Mouse (Mus musculus) erythroid progenitor cell, adult 5-6 weeks (primary cell): ENCODE results near the gene Ppil6. TPM values are rescaled to one million over a fixed set of nuclear protein-coding genes. Genes with fewer than 3 reads are reported as not detected.

Source experiments
- ATAC-seq: replicated peaks from 2 replicates; pipeline ENCODE4 v1.8.0; 2016; ENCODE audit warnings: moderate number of reproducible peaks, mild to moderate bottlenecking, moderate TSS enrichment, inconsistent platforms; ENCODE audit not compliant: poor library complexity, low FRiP score, severe bottlenecking
- total RNA-seq, 2 experiments: library from RNA; stranded (forward) in 1 of 2; stranded (reverse) in 1 of 2; fragments of 150-400 nt in 1 of 2; fragments of 186-747, 209-891 nt in 1 of 2; gene quantifications; 2 replicates each; pipeline versions ENCODE4 v1.2.3 to v1.2.4; 2015 to 2017; ENCODE audit warnings: low replicate concordance in 2 of 2

The Ppil6 gene
- total RNA-seq, 2 experiments from 2014 or later, result not detected

DNA sequence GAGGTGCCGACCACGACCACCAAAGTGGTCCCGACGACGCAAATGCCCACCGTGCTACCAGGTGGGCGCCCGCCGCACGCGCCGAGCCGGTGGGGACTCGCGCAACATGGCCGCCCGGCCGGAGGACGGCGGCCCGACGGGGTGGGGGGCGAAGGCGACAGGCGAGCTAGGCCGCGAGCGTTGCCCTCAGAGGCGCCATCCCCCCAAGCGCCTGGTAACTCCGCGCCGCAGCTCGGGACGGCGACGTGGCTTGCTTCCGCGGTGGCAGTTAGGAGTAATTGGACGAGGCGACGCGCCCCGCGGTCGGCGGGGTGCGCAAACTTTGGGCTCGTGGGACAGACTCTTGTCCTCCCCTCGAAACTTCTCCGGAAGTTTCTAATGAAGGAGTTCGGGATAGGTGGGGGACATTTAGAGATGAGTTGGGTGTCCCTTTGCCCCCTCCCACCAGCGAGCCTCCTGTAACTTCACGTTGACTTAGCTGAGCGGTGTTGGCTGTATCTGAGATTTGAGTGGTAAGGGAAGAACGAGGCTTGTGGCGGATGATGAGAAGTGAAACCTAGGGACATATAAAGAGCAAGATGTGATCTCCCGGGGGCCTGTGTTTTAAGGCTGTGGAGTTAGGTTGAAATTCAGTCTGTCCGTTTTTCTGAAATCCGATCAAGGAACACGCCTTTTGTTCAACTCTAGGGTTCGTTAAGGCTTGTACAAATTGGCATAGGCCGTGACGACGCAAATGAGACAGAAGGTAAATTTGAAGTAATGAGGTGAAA, 29.6 kb downstream of the Ppil6 start:
- peak; percentile 37; the same call in 1 of the 2 replicates for ATAC-seq

DNA sequence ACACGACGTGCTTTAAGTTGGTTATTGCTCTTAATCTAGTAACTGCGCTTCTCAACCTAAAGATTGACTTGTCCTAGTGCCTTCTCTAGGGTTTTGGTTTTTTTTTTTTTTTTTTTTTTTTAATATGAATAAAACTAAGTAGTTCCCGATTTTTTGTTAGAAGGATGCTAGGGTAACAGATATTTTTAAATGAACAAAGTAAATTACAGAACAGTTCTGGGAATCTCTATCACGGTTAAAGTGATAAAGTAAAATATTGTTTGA, 30.1 kb downstream of the Ppil6 start:
- no peak for ATAC-seq

DNA sequence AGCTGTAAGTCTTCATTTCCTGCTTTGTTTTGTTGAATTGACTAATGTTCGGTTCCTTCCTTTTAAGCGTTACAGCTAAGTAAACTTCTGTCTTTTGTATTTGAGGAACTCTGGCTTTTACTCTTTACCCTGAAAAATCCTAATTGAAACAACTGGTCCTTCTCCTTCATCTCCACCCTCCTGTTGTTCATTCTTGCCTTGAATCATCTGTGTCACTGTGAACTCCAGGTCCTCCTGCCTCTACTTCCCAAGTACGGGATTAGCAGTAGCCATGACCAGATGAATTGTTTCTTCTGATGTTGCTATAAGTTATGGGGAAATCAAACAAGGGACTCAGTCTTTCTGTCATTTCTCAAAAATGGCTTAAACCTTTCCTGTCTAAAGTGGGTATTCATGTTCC, 33.1 kb downstream of the Ppil6 start:
- ATAC-seq, result no peak

DNA sequence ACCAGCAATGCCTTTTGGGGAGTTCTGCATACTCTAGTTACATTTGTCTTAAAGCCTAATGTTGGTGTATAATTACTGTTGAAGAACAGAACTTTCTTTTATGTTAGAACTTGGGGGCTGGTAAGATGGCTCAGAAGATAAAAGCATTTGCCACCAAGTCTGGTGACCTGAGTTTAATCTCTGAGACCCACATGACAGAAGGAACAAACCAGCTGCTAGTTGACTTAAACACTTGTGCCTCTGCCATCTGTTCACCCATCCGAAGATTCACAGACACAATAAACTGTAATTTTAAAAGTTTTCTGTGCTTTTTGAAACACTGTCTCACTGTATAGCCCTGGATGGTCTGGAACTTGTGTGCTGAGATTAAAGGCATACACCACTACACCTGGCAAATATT, 35.5 kb downstream of the Ppil6 start:
- ATAC-seq, result no peak

DNA sequence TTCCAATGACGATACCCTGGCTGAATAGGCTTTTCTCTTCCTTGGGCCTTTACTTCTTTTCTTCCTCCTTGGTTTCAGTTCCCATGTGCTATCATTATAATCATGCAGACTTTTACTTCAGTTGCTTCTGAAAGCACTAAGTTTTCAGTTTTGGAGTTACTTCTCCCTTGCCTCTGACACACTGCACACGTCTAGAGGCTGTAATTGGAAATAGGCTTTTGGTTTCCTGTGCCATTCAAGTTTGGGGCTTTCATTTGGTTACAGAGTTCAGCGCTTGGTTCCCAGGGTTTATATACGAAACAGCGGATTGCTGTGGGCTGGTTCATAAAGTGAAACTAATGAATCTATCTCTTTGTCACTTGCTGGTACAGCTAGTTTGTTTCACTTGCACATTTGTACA, 39.7 kb downstream of the Ppil6 start:
- ATAC-seq, result no peak

DNA sequence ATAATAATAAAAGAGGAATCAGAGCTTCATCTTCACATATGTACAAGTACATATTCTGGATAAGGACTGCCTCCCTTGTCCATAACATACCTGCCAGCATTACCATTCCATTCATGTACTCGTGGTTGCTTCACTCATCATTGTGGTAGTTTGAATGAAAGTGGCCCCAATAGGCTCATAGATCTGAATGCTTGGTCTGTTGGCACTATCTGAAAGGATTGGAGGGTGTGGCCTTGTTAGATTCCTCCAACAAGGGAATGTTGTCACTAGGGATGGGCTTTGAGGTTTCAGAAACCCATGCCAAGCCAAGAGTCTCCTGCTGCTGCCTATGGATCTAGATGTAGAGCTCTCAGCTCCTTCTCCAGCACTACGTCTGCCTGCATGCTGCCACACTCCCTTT, 45.8 kb downstream of the Ppil6 start:
- ATAC-seq, result no peak

DNA sequence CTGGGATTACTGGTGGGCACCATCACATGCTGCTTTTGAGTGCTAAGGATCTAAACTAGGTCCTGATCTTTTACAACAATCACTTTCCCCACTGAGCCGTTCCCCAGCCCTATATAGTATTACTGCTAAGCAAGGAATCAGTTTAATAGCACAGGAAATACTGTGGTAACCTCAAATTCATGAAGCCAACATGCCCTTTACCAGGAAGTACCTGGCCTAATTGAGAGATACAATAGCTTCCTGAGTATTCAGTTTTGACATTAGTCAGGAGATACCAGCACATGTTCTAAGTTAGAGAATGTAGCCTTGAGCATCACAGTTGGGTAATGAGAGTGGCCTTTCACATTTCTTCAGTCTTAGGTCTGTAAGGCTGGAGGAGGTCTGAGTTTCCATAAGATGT, 46.5 kb downstream of the Ppil6 start:
- ATAC-seq, result no peak

DNA sequence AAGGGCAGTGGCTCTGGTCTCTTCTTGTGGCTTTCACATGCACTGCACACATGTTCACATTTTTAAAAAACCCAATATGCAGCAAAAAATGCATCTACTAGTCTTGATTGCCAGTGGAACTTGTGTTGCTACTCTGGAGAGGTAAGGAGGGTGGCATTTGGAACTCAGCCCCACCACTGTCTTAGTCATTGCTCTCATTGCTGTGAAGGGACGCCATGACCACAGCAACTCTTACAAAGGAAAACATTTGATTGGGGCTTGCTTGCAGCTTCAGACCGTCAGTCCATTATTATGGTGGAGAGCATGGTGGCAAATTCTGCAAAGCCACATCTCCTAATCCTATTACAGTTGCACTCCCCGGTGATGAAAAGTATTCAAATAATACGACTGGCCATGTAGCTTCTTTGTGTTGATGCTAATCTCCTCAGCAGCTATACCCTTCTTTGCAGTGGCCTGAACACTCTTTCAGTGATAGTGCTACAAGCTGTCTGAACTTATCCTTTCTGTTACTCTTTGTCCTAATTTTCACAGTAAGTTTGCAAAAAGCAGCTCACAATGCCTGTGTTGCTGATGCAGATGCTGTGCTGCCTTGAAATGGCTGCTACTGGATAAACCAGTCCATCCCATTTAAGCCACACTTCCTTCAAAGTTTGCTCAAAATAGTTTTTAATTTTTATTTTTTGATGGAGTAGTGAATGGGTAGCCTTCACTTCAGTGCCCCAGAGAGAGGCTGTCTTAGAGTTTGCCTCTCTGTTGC, 47.2 kb downstream of the Ppil6 start:
- no peak for ATAC-seq

DNA sequence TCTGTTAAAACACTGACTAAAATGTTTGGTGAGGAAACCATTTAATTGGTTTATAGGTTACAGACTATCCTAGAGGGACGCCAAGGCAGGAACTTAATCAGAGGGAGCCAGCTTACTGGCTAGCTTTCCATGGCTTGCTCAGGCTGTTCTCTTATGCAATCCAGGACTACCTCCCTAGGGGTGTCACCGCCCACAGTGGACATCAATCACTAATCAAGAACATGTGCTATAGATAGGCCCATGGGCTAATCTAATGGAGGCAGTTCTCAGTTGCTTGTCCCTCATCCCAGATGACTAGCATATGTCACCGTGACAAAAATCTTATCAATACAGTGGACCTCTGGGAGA, 47.7 kb downstream of the Ppil6 start:
- ATAC-seq, result no peak

DNA sequence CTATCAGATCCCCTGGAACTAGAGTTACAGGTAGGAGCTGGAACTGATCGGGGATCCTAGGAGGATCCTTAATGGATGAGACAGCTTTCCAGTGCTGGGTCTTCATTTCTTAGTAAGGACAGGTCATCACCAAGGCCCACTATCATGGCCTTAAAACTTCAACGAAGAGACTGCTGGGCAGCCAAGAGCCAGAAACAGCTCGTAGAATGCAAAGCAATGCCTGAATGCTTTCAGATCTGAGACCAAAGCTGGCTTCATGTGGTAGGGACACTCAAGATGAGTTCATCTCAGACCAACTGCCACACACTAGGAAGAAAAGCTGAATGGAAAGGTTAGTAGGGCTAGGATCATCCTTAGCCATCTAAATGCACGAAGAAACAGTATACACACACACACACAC, 48.7 kb downstream of the Ppil6 start:
- ATAC-seq, result no peak

DNA sequence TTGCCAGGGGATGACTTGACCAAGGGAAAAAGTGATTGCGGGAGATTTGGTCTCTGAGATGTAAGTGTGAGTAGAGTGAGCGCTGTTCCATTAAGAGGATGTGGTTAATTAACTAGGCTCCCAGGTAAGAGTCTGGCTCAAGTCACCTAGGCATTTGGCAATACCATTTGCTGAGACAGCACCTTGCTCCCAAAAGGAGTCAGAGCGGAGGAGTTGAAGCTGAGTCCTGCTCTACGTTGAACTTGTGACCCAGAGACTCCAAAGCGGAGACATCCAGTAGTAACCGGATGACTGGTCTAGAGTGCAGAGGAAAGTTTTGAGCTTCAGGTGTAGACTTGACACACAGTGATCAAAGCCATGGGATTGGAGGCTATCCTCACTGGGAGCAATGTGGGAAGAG, 51.8 kb downstream of the Ppil6 start:
- ATAC-seq, result no peak

DNA sequence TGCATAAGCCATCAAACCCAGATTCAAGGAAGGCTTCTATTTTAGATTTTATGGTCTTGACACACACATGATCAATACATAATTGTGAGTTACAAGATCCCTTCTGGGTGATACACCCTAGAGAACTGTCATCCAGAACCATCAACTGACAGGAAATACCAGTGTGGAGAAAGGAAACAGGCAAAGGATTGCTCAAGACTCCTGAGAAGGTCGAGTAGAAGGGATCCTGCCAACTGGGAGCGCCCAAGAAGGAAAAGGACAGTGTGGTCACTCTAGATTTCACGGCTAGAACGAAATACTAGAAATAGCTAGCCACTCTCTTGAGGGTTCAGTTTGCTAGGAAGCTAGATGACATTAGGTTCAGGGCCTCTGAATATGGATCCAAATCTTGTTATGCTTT, 53.2 kb downstream of the Ppil6 start:
- no peak for ATAC-seq

DNA sequence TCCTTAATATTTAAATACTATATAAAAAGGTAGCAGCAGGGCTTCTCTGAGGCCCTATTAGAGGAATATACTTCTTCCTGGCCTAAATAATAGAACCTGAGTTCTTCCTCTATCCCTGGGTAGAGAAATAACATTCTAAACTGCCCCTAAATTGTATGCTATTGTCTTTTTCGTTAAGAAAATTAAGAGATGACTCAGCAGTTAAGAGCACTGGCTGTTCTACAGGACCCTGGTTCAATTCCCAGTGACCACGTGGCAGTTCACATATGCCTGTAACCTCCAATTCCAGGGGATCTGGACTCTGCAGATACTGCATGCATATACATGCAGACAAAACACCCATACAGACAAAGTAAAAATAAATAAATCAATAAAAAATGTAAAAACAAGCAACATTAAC, 53.6 kb downstream of the Ppil6 start:
- no peak for ATAC-seq

DNA sequence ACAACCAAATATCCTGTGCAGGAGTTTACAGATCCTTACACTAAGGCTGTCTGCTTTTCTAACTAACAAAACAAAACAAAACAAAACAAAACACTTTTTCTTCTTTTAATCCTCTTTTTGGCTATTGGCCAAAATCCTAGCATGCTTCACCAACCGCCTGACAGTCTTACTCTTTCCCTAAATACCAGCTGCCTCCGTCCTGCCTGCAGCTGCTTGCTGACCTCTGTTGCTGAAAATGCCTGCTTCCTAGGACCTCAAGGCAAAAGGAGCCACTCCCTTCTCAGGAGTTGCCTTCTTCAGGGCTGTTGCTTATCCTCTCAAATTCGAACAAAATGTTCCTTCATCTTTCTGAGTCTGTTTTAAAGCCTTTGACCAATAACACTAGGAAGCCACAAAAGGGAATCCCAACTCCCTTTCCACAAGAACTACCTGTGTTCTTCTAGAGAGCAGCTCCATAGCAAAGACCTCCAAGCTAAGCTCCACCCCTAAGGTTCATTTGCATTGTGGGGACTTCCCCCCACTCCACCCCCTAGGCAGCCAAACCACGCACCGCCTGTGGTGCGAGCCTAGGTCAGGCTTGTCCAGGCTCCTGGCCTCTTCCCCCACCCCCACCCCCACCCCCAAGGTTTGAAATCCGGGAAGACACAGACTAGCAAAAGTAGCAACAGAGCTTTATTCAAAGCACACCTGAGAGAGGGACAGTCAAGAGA, 54.4 kb downstream of the Ppil6 start:
- no peak for ATAC-seq

DNA sequence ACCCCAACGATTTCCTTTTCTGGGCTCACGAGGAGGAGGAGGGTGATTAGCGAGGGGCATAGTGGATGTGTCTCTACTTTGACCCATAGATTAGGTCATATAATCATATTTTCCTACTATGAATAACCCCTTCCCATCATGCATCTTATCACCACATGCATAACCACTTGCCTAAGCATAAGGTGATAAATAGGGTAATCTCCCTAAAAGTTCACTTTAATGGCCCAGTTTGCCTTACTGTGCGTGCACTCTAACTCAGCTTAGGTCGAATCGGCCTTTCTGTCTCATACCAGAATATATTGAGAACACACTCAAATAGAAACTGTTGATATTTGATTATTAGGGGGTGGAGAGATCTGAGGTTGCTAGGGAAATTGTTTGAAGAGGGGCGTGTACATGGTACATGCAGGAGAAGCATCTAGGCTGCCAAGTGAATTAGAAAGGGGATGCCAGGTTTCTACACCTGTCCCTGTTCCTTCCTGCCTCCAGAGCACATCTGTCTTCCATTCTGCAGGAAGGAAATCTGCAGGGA, 55.1 kb downstream of the Ppil6 start:
- ATAC-seq, result no peak

DNA sequence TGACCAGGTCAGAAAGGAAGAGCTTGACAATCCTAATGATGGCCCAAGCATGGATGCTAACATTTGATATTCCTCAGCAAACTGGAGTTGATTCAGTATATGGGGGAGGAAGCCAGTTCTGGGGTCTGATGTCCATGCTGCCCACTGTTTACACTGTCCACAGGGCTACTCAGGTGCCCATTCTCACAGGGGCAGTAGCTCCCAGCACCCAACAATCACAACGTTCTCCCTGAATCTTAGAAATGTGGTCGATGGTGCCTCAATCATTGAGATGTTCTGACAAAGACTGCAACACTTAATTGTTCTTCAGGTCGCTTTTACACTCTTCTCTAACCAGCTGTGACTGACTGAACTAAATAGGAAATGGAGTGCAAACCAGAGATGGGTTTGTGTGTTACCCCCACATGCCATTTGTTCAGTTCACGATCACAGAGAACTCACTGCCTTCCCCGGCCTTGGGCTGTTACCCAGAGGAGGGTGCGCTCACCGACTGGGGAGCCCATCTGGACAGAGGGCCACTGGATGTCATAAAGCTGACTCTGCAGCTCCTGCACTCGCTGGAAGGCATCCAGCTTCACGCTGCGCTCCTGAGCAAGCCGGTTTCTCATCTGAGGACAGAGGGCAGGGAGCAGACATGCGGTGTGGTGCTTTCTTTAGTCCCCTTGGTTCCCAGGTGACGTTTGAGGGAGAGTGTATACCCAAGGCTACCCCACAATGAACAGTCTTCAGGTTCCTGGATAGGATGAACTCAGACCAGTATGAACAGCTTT, 56.3 kb downstream of the Ppil6 start:
- no peak for ATAC-seq

DNA sequence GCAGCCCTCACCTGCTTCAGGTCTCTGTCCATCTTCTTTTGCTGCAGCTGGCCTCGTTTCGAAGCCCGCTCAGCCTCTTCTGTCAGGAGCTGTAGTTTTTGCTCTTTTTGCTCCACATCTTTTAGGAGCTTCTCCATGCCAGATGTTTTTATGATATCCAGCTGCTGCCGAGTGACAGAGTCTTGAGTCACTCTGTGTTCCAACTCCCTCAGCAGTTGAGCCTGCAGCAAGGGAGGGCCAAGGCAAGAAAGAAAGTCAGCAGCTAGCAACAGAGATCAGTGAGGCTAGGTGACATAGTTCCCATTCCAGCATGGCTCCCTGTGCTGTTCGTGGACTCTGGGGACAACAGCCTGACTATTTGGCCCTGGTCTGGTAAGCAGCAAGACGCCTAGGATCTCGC, 60.5 kb downstream of the Ppil6 start:
- no peak for ATAC-seq

DNA sequence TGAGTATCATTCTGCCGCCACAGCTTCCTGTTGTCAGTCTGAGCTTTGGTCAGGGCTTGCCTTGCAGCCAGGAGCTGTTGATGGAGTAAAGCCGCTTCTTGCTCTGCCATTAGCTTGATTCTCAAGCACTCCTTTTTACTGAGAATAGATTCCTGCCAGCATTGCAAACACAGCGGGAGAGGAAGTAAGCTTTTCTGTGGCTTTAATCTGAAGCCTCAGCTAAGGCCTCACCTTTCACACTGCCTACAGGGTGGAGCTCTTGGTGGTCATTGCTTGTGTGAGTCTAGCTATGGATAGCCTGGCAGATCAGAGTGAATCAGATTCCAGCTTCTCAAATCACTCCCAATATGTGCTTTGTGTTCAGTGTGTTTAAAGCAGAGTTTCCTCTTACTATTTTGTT, 62.1 kb downstream of the Ppil6 start:
- ATAC-seq, result no peak

DNA sequence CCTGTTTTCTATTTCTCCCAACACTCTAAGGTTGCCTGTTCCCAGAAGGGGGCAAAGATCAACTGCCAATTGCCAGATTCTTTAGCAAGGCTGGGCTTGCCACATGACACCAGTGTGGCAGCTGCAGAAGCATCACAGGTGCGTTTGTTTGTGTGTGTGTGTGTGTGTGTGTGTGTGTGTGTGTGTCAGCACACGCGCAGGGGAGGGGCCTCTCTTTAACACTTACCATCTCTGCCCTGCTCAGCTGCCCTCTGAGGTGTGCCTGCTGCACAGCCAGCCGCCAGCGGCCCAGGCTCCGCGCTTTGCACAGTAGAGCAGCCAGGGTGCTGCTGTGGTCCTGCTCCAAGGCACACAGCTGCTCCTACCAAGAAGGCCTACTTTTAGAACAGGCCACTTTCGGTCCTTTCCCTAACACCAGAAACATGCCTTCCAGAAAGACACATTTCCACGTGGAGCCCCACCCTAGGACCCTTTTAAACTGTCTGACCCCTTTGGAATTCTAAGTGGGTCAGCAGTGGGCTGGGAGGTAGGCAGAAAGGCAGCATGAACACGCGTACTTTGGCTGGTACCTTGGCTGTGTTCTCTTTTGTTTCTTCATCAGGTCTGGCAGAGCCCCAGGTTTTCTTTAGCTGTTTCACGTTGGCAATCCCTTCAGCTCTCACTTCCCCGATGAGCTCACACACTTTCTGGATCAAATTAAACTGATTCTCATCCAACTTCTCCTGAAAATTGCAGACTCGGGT, 62.8 kb downstream of the Ppil6 start:
- no peak for ATAC-seq

DNA sequence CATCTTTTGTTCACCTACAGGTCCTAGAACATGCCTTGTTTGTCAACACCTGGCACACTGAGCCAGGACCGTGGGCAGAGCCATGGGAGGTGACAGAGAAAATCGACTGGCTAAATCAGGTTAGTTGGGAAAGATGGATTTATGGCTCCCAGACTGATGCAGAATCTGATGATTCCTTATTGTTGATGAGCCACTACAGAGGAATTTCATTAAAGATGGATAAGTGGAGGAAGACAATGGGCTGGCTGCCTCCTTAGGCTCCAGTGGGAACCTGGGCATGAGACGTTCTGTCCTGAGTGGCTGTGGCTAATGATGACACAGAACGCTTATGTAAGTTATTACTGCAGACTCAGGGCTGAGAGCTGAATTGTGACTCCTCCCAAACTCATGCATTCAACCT, 63.5 kb downstream of the Ppil6 start:
- ATAC-seq, result no peak
